Mouse (Mus musculus): Measurements from ENCODE around the gene Vat1l.

Gene Vat1l

DNA sequence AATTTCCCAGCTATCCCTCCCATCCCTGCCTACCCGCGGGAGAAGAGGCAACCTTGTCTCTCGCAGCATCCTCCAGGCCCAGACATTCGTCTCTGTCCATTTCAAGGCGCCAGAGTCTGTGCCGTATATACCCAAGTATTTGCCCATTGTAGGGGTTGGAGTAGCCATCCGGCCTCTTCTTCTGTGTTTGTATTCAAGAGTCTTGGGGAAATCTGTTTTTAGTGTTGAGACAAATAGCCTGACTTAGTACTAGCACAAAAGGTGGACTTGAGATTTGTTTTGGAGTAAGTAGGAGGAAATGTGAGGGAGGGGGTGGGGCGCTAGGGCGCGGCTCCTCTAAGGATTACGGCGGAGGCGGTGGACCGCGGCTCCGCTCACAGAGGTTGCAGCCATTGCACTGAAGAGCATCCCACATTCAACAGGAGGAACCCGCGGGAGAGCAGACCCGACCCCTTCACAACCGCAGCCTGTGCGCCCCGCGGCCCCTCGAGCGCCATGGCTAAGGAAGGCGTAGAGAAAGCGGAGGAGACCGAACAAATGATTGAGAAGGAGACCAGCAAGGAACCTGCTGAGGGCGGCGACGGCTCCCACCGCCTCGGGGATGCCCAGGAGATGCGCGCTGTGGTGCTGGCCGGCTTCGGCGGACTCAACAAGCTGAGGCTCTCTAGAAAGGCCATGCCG, at the start of gene Vat1l:
Gene Vat1l (plus strand): TSS at position 392 of the 681 bp plus-strand sequence.
- DNase-seq (ENCODE audit: low read depth), result no peak

DNA sequence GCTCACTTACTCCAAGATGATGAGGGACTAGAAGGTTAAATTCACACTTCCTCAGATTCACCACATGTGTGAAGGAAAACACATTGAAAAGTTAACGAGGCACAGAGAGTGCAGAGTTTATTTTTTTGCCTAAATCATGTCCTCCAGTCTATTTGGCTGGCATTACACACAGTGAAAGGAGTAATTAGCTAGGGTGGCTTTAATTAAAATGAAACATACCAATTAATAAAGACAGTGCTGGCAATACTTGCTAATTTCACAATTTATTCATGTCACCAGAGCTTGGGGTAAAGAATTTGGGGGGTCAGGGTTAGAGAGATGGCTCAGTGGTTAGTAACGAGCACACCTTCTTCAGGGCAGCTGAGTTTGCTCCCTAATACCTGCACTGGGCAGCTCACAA, 46.8 kb upstream of the Vat1l start:
- DNase-seq (ENCODE audit: low read depth), result no peak

DNA sequence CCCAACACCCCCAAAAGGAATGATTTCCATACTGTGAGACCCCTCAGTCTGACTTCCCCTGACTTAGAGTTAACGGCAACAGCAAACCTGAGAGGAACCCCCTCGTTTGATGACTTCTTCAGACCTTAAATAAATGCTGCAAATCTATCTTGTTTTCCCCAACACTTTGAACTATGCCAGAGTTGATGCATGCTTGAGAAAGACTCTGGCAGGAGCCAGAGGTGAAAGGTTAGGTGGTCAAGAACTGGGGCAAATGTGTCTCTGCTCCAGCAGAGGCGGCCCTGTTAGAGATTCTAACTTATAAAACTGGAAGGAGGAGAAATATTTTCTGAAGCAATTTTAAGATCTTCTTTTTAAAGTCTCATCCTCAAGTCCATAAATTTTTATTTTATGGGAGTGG, 45.7 kb upstream of the Vat1l start:
- no peak for DNase-seq (ENCODE audit: low read depth)

DNA sequence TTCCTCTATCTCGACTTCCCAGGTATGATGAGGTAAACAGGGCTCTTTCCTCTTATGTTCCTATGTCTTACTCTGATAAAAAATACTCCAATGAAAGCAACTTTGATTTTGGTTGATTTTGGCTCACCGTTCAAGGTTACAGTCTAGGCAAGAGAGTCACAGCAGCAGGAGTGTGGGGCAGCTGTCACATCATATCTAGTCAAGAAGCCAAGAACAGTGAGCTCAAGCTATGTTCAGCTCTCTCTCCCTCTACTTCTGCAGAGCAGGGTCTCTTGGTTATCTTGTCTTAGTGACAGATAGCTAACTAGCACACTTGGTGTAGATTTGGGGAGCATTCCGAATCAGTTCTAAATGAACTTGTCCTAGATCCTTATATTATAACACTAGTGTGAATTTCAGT, 41.5 kb upstream of the Vat1l start:
- no peak for DNase-seq (ENCODE audit: low read depth)

DNA sequence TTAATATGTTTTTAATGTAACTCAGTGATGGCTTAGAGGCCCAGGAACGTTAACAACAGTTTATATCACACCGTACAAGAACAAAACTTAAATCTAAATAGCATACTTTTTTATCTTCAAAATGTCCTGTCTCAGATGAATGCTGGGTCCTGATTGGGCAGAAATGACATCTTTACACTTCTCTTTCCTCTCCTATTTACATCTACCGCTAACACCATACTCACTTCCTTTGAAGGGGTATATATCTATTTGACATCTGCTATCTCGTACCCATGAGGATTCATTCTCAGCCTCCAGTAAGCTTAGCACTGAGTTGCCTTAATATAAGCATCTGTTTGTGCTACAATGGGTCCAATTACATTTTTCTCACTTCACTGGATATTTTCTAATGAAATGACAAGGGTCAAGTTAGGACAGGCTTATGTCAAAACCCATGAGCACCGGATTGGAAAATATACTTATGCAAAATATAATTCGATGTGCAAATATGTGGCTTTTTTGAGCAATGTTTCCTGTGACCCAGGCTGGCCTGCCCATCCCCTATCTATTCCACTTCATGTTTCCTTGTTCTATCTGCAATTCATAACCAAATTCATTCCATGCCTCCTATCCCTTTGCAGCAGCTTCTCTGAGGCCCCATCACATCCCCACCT, 40.8 kb upstream of the Vat1l start:
- no peak for DNase-seq (ENCODE audit: low read depth)

DNA sequence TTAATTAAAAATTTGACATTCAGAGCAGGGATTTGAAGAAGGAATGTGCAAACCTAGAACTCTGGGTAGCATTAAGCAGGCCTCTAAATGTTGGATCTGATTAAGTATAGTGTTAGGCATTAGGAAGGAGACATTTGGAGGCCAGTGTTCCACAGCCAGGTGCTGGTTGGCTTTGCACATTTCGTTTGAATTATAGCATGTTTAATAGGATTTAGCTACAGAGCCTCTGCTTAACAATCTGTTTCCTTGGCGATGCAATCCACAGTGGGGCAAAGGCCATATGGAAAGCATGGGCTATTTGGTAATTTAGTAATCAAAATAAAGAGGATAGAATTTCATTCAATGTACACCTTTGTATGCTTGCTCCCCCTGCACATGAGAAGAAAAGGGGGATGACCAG, 39.7 kb upstream of the Vat1l start:
- DNase-seq (ENCODE audit: low read depth), result no peak

DNA sequence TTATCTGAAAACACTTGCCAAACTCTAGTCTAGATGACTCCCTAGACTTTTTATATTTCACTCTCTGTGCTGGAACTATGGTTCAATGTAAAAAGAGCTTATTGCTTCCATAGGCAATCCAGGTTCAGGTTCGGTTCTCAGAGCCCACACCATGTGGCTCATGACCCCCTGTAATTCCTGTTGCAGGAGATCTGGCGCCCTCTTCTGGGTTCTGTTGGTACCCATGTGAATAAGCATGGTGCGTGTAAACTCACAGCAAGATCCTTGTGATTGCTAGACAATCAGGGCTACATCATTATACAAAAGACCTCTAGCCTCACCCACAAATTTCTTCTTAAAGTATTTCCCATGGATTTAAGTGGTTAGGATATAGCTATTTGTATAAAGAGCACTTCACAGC, 28.7 kb upstream of the Vat1l start:
- DNase-seq (ENCODE audit: low read depth), result peak; percentile 5

DNA sequence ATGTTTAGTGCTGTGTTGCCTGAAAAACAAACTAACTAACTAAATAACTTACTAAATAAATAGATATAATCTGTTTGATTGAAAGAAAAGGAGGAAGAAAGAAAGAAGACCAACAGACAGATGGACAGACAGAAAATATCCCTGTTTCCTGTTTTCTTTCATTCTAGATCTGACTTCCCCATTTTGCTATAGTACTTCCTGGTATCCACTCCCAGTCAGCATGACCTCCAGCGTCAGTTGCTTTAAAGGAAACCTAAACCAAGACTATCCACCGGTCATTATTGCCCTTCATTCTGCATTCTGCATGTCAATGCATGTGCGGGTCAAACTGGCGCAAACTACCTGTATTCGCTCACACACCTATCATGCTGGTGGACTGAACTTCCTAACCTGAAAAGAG, 12.1 kb upstream of the Vat1l start:
- no peak for DNase-seq (ENCODE audit: low read depth)

DNA sequence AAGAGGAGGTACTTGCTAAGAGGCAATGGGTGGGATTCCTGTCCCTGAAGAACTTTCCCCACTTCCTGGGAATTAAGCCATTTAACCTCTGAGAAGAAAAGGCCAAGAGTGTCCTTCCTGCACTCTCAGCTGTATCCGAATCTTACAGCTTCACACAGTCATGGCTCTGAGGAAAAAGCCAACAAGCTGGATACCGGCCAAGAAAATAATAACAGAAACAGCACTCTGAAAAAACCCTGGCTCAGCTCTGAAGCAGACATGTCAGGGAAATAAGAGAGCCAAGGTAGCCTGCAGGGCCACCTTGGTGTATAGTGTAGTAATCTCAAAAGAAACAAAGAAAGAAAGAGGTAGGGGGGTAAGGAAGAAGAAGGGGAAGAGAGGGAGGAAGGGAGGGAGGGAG, 6.4 kb upstream of the Vat1l start:
- DNase-seq (ENCODE audit: low read depth), result no peak

DNA sequence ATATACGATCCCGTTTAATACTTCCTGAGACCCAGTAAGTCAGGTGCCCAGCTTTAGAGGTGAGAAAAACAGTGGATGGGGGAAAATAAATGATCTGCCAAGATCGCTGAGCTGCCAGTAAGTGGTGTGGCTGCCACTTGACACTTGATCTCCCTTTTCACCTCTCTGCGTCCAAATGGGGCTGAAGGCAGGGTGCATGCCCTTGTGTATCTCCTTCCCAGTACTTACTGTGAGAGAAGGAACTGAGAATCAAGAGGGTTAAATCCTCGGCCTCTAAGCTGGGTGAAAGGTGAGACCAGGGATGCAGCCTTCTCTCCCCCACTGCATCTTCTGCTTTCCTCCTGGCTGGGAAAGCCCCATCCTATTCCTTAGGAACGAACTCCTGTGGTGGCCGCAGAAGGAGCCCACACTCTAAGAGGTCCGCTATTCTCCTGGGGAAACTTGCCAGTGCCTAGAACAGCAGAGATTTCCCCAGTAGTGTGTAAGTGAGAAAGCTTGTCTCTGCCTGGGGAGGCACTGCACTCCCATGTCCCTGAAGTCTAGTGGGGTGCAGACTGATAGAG, 1.1 kb downstream of the Vat1l start:
- DNase-seq (ENCODE audit: low read depth), result no peak

DNA sequence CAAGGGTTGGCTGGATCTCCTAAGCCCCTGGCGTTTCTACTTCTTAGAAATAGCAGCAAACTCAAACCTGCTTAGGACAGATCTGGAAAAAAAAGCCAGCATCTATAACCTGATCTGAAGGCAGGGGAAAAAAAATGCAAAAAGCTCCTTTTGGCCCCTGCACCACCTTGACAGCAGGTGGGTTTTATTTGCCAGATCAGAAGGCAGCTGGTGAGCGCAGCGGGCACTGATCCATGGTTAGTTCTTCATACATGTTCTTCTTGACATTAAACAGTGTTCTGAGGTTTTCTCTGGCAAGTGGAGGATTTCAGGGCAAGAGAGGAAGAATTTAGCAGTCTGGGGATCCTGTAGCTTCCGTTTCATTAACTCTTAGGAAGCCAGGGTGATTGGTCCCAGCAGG, 1.6 kb downstream of the Vat1l start:
- DNase-seq (ENCODE audit: low read depth), result no peak

DNA sequence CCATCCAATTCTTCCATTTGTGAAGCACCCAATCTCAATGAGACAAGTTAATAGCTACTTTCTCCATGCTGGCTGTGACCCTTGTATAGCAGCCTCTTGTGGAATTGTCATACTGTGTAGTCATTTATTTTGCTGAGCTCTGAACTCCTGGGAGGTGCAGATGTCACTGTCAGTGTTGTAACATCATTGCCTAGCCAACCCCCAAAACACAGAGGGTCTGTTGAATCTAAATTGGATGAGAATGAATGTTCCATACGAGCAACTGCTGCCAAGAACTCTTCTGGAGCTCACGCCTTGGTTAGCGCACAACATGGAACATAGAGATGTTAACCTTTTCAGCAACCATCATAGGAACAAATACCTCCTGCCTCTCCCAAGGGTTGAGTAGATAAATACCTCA, 15.4 kb downstream of the Vat1l start:
- DNase-seq (ENCODE audit: low read depth), result no peak

DNA sequence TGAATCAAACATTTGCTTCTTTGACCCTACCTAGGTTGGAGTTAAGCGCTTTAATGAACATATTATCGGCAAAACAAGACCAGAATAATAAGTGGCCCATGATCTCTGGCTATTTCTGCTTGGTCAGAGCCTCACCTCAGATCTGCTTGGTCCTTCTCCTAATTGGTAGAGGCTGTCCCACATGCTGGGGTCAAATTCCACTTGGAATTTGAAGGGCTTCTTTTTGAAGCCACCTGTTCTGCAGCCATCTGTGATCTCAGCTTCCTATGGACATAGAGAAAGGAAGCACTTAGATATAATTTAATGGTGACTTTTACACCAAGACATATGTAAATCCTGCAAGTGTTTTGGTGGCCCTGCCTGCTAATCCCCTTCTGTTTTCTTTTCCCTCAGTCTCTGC, 16.6 kb downstream of the Vat1l start:
- no peak for DNase-seq (ENCODE audit: low read depth)

DNA sequence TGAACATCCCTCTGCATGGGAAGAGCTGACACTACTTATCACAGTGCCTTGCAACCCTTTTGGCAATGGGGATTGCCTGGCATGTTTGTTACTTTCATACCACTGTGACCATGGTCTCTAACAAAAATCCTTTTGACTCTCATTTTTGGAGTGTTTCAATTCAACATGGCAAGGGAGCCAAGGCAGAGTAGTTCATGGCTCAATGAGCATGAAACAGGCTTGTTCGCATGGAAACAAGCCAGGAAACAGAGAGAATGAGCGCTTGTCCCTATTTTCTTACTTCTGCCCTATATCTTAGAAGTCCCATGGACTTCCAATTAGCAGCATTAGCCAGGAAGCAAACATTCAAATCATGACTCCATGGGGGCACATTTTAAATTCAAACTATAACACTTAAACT, 18.6 kb downstream of the Vat1l start:
- DNase-seq (ENCODE audit: low read depth), result no peak

DNA sequence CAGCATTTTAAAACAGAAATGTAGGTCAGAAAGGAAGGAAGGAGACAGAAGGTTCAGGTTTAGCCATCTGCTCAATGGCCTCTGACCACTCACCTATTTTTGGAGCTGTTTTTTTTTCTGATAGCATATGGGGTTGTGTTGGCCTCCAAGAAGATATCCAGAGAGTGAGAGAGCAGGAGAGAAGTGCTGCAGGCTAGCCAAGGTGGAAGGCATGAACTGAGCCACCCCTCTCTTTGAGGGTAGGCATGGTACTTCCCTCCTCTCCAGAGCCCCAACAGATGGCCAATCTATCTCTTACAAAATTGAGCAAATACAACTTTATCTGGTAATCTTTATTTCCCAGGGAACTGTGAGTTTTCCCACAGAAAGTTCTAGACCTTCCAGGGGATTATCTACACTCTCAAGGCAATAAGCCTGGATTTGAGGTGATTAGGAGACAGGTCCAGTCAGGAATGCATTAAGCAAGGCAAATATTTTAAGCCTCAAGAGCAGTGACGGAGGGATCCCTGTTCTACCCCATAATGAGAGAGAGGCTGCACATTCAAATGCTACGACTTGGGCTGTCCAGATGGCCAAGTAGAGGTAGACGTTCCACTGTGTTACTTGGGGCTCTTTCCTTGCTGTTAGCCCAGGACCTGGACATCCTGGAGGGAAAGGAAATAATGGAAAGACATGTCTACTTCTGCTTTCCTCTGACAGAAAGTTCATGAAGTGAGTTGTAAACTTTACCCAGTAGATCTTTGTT, 46.1 kb downstream of the Vat1l start:
- DNase-seq (ENCODE audit: low read depth), result no peak

DNA sequence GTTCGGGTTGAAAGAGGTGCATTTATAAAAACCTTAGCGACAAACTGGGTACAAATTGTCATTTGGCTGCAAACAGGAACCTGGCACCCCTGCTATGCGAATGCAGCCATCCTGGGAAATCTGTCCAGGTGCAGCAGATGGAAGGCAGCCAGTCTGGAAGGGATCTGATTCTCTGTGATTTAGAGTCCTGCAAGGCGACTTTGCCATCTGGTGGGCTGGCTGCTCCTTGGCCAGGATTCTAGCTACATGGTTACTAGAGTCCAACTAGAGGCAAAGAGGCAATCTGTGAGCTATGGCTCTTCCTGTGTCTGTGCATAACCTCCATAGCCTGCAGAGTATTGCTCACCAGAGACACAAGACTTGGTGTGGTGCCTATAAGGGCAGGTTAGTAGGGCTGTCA, 53.3 kb downstream of the Vat1l start:
- DNase-seq (ENCODE audit: low read depth), result no peak

DNA sequence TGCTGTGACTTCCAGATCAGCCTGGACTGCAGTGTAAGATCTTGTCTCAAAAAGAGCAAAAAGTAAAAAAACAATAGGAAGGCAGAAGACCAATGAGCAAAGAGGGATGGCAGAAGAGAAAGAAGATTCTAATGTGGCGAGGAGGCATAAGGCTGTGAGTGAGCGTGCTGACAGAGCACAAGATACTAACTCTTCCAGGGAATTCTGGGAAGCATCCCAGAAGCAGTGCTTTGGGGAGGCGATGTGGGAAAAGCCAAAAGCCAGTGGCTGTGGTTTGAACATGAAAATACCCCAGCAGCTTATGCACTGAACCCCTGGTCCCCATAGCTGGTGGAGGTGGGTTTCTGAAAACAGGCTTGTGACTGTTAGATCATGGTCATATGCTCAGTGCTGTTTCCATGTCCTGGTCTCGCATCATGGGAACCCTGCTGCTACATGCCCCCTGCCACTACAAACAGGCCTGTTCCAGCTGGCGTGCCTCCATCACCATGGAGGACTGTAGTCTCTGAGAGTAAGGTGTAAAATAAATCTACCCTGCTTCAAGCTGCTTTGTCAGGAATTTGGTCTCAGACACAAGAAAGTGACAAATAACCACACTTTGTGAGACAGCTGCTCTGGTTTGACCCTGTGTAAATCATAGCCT, 54.4 kb downstream of the Vat1l start:
- DNase-seq (ENCODE audit: low read depth), result no peak

DNA sequence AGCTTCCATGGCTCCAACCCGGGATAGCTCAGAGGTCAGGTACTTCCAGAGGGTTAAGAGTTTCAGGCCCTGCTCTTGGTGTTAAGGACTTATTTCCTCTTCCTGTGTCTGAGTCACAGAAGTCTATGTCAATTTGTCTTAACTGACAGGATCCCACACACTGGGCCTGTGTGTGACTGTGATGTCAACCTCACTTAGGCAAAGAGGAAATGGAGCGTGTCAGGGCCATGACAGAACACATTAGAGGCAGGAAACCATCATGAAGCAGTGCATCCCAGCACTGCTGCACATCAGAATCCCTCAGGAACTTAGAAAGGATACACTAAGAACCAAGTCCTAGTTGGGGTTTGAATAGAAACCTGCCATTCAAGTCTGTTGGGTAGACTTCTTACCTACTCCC, 56.9 kb downstream of the Vat1l start:
- DNase-seq (ENCODE audit: low read depth), result no peak

DNA sequence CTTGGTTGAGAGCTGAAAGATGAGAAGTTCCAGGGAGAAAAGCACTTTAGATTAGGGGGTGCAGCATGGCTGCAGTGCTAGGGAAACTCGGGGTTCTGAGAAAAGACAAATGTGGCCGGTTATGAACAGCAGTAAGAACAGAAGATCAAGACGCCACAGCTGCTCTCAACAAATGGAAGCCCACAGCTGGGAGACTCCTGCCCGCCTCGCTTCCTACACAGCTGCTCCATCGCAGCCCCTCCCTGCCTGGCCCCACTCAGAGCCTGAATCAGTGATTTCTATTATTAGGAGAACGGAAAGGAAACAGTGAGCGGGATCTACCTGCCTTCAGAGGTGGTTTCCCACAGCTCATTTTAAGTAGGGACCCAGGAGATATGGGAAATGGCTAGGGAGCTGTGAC, 69.1 kb downstream of the Vat1l start:
- DNase-seq (ENCODE audit: low read depth), result no peak

DNA sequence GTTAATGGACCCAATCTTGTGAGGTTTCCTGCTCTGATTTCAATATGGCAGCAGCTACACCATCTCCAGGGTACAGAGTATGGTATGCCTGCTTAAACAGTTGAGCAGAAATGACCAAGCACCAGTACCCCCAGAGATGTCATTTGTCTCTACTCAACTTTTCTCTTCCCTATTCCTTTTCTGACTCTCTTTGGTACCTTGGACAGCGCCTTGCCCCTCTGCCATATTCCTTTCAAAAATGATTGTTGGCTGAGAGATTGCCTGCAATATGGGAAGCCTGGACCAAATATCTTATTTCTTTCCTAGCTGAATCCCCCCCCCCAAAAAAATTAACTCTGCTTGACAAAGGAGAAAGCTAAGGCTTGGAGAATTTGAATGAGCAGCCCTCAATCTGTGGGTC, 75.7 kb downstream of the Vat1l start:
- DNase-seq (ENCODE audit: low read depth), result no peak

DNA sequence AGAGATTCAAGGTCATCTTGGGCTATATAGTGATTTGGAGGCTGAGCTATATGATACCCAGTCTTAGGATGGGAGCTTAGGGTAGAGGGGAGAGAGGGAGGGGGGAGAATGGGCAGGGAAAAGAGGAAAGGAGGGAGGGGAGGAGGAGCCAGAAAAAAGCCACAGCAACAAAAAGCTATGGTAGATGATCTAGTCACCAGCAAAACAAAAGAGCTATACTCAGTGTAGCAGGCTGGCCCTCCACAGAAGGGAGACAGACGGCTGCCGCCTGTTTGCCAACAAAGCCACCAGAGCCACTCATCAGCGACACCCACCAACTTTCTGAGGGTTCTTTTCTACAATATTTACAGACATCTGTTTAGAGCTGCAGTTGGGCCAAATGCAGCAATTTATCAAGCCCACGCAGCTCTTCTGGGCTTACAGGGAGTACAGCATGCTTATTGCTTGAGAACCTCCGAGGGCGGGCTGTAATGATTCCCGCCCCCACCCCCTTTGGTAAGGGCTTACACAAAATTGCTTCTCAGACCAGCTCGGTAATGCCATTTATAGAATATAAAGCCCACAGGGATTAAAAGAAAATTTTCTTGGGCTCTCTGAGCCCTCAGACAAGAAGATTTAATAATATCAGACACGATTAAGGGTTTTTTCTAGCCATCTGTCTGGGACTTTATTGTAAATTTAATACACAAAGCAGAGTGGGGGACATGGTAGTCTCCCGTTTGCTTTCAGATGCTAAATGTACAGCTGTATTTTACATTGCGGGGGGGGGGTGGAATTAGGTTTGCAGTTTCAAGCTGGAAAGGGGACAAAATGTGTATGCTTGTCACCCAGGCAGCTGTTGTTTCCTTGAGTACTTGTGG, 89.7 kb downstream of the Vat1l start:
- no peak for DNase-seq (ENCODE audit: low read depth)

DNA sequence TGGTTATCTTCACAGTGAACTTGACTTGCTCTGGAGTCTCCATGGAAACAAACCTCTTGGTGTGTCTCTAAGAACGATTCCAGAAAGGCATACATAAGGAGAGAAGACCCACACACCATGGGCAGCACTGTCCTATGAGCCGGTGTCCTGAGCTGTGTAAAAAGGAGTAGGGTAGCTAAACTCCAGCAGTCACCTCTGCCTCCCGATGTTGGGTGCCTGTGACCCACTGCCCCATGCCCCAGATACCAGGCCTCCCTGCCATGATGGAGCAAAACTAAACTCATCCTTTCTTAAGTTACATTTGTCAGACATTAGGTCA, 90.3 kb downstream of the Vat1l start:
- DNase-seq (ENCODE audit: low read depth), result no peak

Data from c-Kit-positive CD71-negative TER-119-negative erythroid progenitor cells, embryonic 14.5 days (primary cell).